Mouse (Mus musculus): ENCODE data around the gene Nicn1.
"Not testable (repeated sequence)": the region's sequence is repeated elsewhere in the genome, so short reads cannot be mapped to it uniquely, and the experiment has no call there.

Nicn1 gene

GRCm38 (mm10) chr9:108278697-108279450 is 11.4 kb upstream of the Nicn1 start:
- peak; percentile 53 for DNase-seq (ENCODE audit: low spot score)

- DNase-seq (ENCODE audit: low spot score), result no peak
Observed at GRCm38 (mm10) chr9:108280071-108280828, 10.0 kb upstream of the Nicn1 start.

- DNase-seq (ENCODE audit: low spot score), result peak; percentile 76
Observed at GRCm38 (mm10) chr9:108284410-108284809, 5.8 kb upstream of the Nicn1 start.

GRCm38 (mm10) chr9:108287526-108288238 is 2.5 kb upstream of the Nicn1 start:
- not testable (repeated sequence) for DNase-seq (ENCODE audit: low spot score)

GRCm38 (mm10) chr9:108289347-108289746 is 882 bp upstream of the Nicn1 start:
- no peak for DNase-seq (ENCODE audit: low spot score)

- no peak for DNase-seq (ENCODE audit: low spot score)
Observed at GRCm38 (mm10) chr9:108290773-108291172, 544 bp downstream of the Nicn1 start.

- no peak for DNase-seq (ENCODE audit: low spot score)
Observed at GRCm38 (mm10) chr9:108296453-108297355, 6.5 kb downstream of the Nicn1 start, which contains the start of gene Amt. Gene Amt, plus strand, starts transcription at chr9:108296853.

- no peak for DNase-seq (ENCODE audit: low spot score)
Observed at GRCm38 (mm10) chr9:108301853-108302252, 11.6 kb downstream of the Nicn1 start.

GRCm38 (mm10) chr9:108304716-108305115 is 14.5 kb downstream of the Nicn1 start:
- no peak for DNase-seq (ENCODE audit: low spot score)

- no peak for DNase-seq (ENCODE audit: low spot score)
Observed at GRCm38 (mm10) chr9:108305170-108305569, 14.9 kb downstream of the Nicn1 start.

- peak; percentile 99 for DNase-seq (ENCODE audit: low spot score)
Observed at GRCm38 (mm10) chr9:108305629-108306520, 15.6 kb downstream of the Nicn1 start, which contains the start of the genes Rhoa and Tcta. Gene Rhoa, plus strand, starts transcription at chr9:108306129. Gene Tcta, minus strand, starts transcription at chr9:108306160.

- DNase-seq (ENCODE audit: low spot score), result peak; percentile 78
Observed at GRCm38 (mm10) chr9:108306571-108306980, 16.3 kb downstream of the Nicn1 start.

GRCm38 (mm10) chr9:108307021-108307807 is 17.0 kb downstream of the Nicn1 start:
- peak; percentile 36 for DNase-seq (ENCODE audit: low spot score)

- DNase-seq (ENCODE audit: low spot score), result no peak
Observed at GRCm38 (mm10) chr9:108308141-108308540, 17.9 kb downstream of the Nicn1 start.

- DNase-seq (ENCODE audit: low spot score), result no peak
Observed at GRCm38 (mm10) chr9:108317572-108317971, 27.3 kb downstream of the Nicn1 start.

GRCm38 (mm10) chr9:108318462-108318861 is 28.2 kb downstream of the Nicn1 start:
- DNase-seq (ENCODE audit: low spot score), result no peak

GRCm38 (mm10) chr9:108322054-108322453 is 31.8 kb downstream of the Nicn1 start:
- not testable (repeated sequence) for DNase-seq (ENCODE audit: low spot score)

GRCm38 (mm10) chr9:108324784-108325183 is 34.6 kb downstream of the Nicn1 start:
- no peak for DNase-seq (ENCODE audit: low spot score)

GRCm38 (mm10) chr9:108325811-108326210 is 35.6 kb downstream of the Nicn1 start:
- no peak for DNase-seq (ENCODE audit: low spot score)

Data from c-Kit-positive CD71-positive TER-119-positive erythroid progenitor cells, embryonic 14.5 days (primary cell).